Mouse (Mus musculus): ENCODE results near the gene Fzd7. TPM values are rescaled to one million over a fixed set of nuclear protein-coding genes. Genes with fewer than 3 reads are reported as not detected.
"Not testable (repeated sequence)": the region's sequence is repeated elsewhere in the genome, so short reads cannot be mapped to it uniquely, and the experiment has no call there.

Fzd7 gene
- total RNA-seq (2022) = 10 to 100 TPM; 14.6 to 19.8 (median 15.8) TPM

GRCm38 (mm10) chr1:59482331-59482695, at the start of gene Fzd7:
Gene Fzd7 (plus strand): TSS chr1:59482424.
- no peak for DNase-seq

- DNase-seq = no peak
These were observed 48.9 kb upstream of the Fzd7 start for GRCm38 (mm10) chr1:59433296-59433695.

- DNase-seq = no peak
These were observed 48.2 kb upstream of the Fzd7 start for GRCm38 (mm10) chr1:59434071-59434470.

- DNase-seq = no peak
These were observed 47.0 kb upstream of the Fzd7 start for GRCm38 (mm10) chr1:59435270-59435669.

- DNase-seq = no peak
These were observed 45.9 kb upstream of the Fzd7 start for GRCm38 (mm10) chr1:59436321-59436720.

- DNase-seq = no peak
These were observed 44.3 kb upstream of the Fzd7 start for GRCm38 (mm10) chr1:59437927-59438326.

GRCm38 (mm10) chr1:59438330-59438729, 43.9 kb upstream of the Fzd7 start:
- no peak for DNase-seq

- DNase-seq = no peak
These were observed 43.0 kb upstream of the Fzd7 start for GRCm38 (mm10) chr1:59439252-59439651.

GRCm38 (mm10) chr1:59439941-59440340, 42.3 kb upstream of the Fzd7 start:
- DNase-seq = no peak

- DNase-seq = not testable (repeated sequence)
These were observed 39.5 kb upstream of the Fzd7 start for GRCm38 (mm10) chr1:59442721-59443120.

GRCm38 (mm10) chr1:59444127-59444660, 38.0 kb upstream of the Fzd7 start:
- peak; percentile 40 for DNase-seq

GRCm38 (mm10) chr1:59445242-59445641, 37.0 kb upstream of the Fzd7 start:
- DNase-seq = no peak

- DNase-seq = no peak
These were observed 33.5 kb upstream of the Fzd7 start for GRCm38 (mm10) chr1:59448497-59449270.

GRCm38 (mm10) chr1:59449423-59449822, 32.8 kb upstream of the Fzd7 start:
- DNase-seq = no peak

- no peak for DNase-seq
These were observed 31.3 kb upstream of the Fzd7 start for GRCm38 (mm10) chr1:59450896-59451295.

GRCm38 (mm10) chr1:59451584-59451983, 30.6 kb upstream of the Fzd7 start:
- no peak for DNase-seq

GRCm38 (mm10) chr1:59456825-59457224, 25.4 kb upstream of the Fzd7 start:
- DNase-seq = no peak

GRCm38 (mm10) chr1:59457873-59458272, 24.4 kb upstream of the Fzd7 start:
- no peak for DNase-seq

- no peak for DNase-seq
These were observed 23.3 kb upstream of the Fzd7 start for GRCm38 (mm10) chr1:59458886-59459285.

- DNase-seq = no peak
These were observed 17.3 kb upstream of the Fzd7 start for GRCm38 (mm10) chr1:59464696-59465639.

GRCm38 (mm10) chr1:59465640-59466008, 16.6 kb upstream of the Fzd7 start:
- no peak for DNase-seq

GRCm38 (mm10) chr1:59469170-59469569, 13.1 kb upstream of the Fzd7 start:
- DNase-seq = no peak

- DNase-seq = no peak
These were observed 11.5 kb upstream of the Fzd7 start for GRCm38 (mm10) chr1:59470766-59471165.

Measured in adrenal gland, adult 8-10 months (tissue).